Comparison of ENCODE assay signal across 31 mouse cellular contexts in genomic region chr7:58660665-58661064, GRCm38 (mm10).
"Had no signal": no experiment of that assay in that cellular context is flagged by ENCODE, and none has a peak within 500 bp of the region (broad histone marks: within the 10 kb centered on the region; RNA-seq: fewer than 3 reads in every experiment).

No protein-coding gene starts in this region.

- H3K27ac ChIP-seq: left cerebral cortex, adult 2 months; limb, embryonic 10.5 days; limb, embryonic 12.5 days; limb, embryonic 13.5 days; limb, embryonic 15.5 days; liver, embryonic 12.5 days; liver, embryonic 13.5 days; liver, embryonic 14.5 days; liver, embryonic 15.5 days; lung, embryonic 15.5 days; macrophage; midbrain, embryonic 10.5 days; midbrain, embryonic 12.5 days; midbrain, embryonic 13.5 days; midbrain, embryonic 15.5 days had no signal

- H3K4me1 ChIP-seq: liver, embryonic 12.5 days; liver, embryonic 13.5 days had no signal

- ATAC-seq: liver, embryonic 12.5 days; liver, postnatal 0 days; lung, postnatal 0 days; midbrain, embryonic 13.5 days; midbrain, embryonic 15.5 days; midbrain, embryonic 16.5 days had no signal

- H3K36me3 ChIP-seq: limb, embryonic 10.5 days; limb, embryonic 12.5 days; limb, embryonic 13.5 days; limb, embryonic 15.5 days; liver, embryonic 12.5 days; liver, embryonic 13.5 days; liver, embryonic 15.5 days; lung, embryonic 15.5 days; midbrain, embryonic 10.5 days; midbrain, embryonic 12.5 days; midbrain, embryonic 13.5 days; midbrain, embryonic 15.5 days had no signal

- H3K4me3 ChIP-seq: limb, embryonic 10.5 days; limb, embryonic 12.5 days; limb, embryonic 13.5 days; limb, embryonic 15.5 days; liver, embryonic 12.5 days; liver, embryonic 13.5 days; liver, embryonic 15.5 days; lung, embryonic 15.5 days; megakaryocyte, embryonic 14.5 days; midbrain, embryonic 10.5 days; midbrain, embryonic 12.5 days; midbrain, embryonic 13.5 days; midbrain, embryonic 15.5 days; myocyte had no signal

- DNase-seq: left cerebral cortex, postnatal 4 days; liver; liver, embryonic 13.5 days; liver, postnatal 0 days; lung, adult 2 months; lung, embryonic 14.5 days; lung, postnatal 10 days; lung, postnatal 14 days; lung, postnatal 36 days; lung, postnatal 4 days; midbrain, embryonic 14.5 days had no signal

- H3K4me2 ChIP-seq: limb, embryonic 12.5 days; liver, embryonic 11.5 days; liver, embryonic 12.5 days; liver, embryonic 13.5 days; liver, embryonic 15.5 days; midbrain, embryonic 11.5 days; midbrain, embryonic 12.5 days; midbrain, embryonic 13.5 days; midbrain, embryonic 15.5 days had no signal

- H3K9ac ChIP-seq: limb, embryonic 12.5 days; limb, embryonic 13.5 days; limb, embryonic 15.5 days; liver, embryonic 12.5 days; liver, embryonic 13.5 days; liver, embryonic 14.5 days; liver, embryonic 15.5 days; liver, postnatal 0 days; lung, embryonic 14.5 days; lung, embryonic 15.5 days; midbrain, embryonic 12.5 days; midbrain, embryonic 13.5 days; midbrain, embryonic 15.5 days had no signal

- H3K9me3 ChIP-seq: limb, embryonic 10.5 days; limb, embryonic 12.5 days; limb, embryonic 13.5 days; limb, embryonic 15.5 days; liver, embryonic 12.5 days; liver, embryonic 13.5 days; liver, embryonic 15.5 days; lung, embryonic 15.5 days; megakaryocyte, embryonic 14.5 days; midbrain, embryonic 10.5 days; midbrain, embryonic 12.5 days; midbrain, embryonic 13.5 days; midbrain, embryonic 15.5 days had no signal

- H3K27me3 ChIP-seq: limb, embryonic 15.5 days; lung, embryonic 15.5 days; midbrain, embryonic 15.5 days had no signal
